Comparison of ENCODE assay signal across 9 mouse cellular contexts in genomic region chr2:173335859-173336258, GRCm38 (mm10). TPM values are rescaled to one million over a fixed set of nuclear protein-coding genes. Genes with fewer than 3 reads are reported as not detected.
DNase-seq lines count a peak whose midpoint lies in the region; ATAC-seq lines count a peak whose summit lies in the region.
"Had no signal": no experiment of that assay in that cellular context is flagged by ENCODE, and none has a peak within 500 bp of the region (broad histone marks: within the 10 kb centered on the region; RNA-seq: fewer than 3 reads in every experiment).

No protein-coding gene starts in this region.

- intact Hi-C loops in left cerebral cortex, postnatal 25 days (cut with DNase I): loop anchor here (5.0 kb wide), 1 partner anchor 109 kb away; no protein-coding TSS in a partner anchor

- H3K4me1 ChIP-seq in intestine, embryonic 14.5 days (replicated peaks; ENCODE audit: control insufficient read depth, insufficient read depth, low read length): peaks cover 48% of the 10 kb centered on the region
- H3K4me1 ChIP-seq in midbrain, embryonic 10.5 days: peaks cover 53% of the 10 kb centered on the region
- peaks cover 45% of the 10 kb centered on the region for H3K4me1 ChIP-seq in stomach, embryonic 16.5 days (ENCODE audit: control insufficient read depth, insufficient read depth, low read length)

- H3K36me3 ChIP-seq in intestine, embryonic 14.5 days (ENCODE audit: control insufficient read depth, insufficient read depth, low read length): no peaks in the 10 kb centered on the region
- H3K36me3 ChIP-seq in midbrain, embryonic 10.5 days: no peaks in the 10 kb centered on the region
- no peaks in the 10 kb centered on the region for H3K36me3 ChIP-seq in stomach, embryonic 16.5 days (ENCODE audit: control insufficient read depth, insufficient read depth, low read length)

- 12% methylated on average over 10 of the region's 10 CpGs for WGBS in intestine, embryonic 14.5 days
- 35% methylated on average over 10 of the region's 10 CpGs for WGBS in midbrain, embryonic 10.5 days
- WGBS in stomach, embryonic 16.5 days: 13% methylated on average over 10 of the region's 10 CpGs

- no peak overlapping the region for H3K9ac ChIP-seq in intestine, embryonic 14.5 days (ENCODE audit: low read length)
- H3K9ac ChIP-seq in stomach, embryonic 16.5 days (ENCODE audit: low read length): peak overlapping the region; percentile 37

- H3K9me3 ChIP-seq in intestine, embryonic 14.5 days (ENCODE audit: control insufficient read depth, low read length): no peaks in the 10 kb centered on the region
- no peaks in the 10 kb centered on the region for H3K9me3 ChIP-seq in midbrain, embryonic 10.5 days (replicated peaks)
- H3K9me3 ChIP-seq in stomach, embryonic 16.5 days (replicated peaks; ENCODE audit: control insufficient read depth, low read length): 0 out of 2 replicates have a peak, but pooled peaks cover 4% of the 10 kb centered on the region

- H3K4me2 ChIP-seq in intestine, embryonic 14.5 days (ENCODE audit: low read length): peak overlapping the region; percentile 15; the same call in 1 of the 2 replicates
- no peak overlapping the region; the same call in 1 of the 2 replicates for H3K4me2 ChIP-seq in stomach, embryonic 16.5 days (ENCODE audit: low read depth, low read length)

- ATAC-seq in intestine, embryonic 14.5 days (replicated peaks; ENCODE audit: low FRiP score, low TSS enrichment, low read depth): peak; percentile 42
- ATAC-seq in stomach, embryonic 16.5 days (ENCODE audit: insufficient read depth, low FRiP score): peak; percentile 76
- ATAC-seq: Patski had no signal

- DNase-seq in NIH3T3 (ENCODE audit: low read depth): peak; percentile 63
- peak; percentile 75 to 76 for DNase-seq in cerebellum, postnatal 14 days
- peak; percentile 99 for DNase-seq in heart, adult 11 months
- no peak for DNase-seq in intestine, embryonic 14.5 days (ENCODE audit: low spot score)
- peak; percentile 32 to 68 for DNase-seq in left cerebral cortex, postnatal 25 days (ENCODE audit: low spot score in 2 of 2)
- DNase-seq in midbrain, embryonic 10.5 days (ENCODE audit: low spot score): no peak
- no peak for DNase-seq in spleen, postnatal 14 days (ENCODE audit: low spot score in 2 of 2)

- H3K4me3 ChIP-seq in intestine, embryonic 14.5 days (ENCODE audit: low read depth, low read length): no peak overlapping the region
- no peak overlapping the region for H3K4me3 ChIP-seq in midbrain, embryonic 10.5 days
- no peak overlapping the region for H3K4me3 ChIP-seq in stomach, embryonic 16.5 days (replicated peaks; ENCODE audit: low read length)

- no peaks in the 10 kb centered on the region for H3K27me3 ChIP-seq in intestine, embryonic 14.5 days (replicated peaks; ENCODE audit: control insufficient read depth, insufficient read depth, low read length)
- peaks cover 86% of the 10 kb centered on the region for H3K27me3 ChIP-seq in midbrain, embryonic 10.5 days (ENCODE audit: low read depth, poor library complexity, severe bottlenecking)
- H3K27me3 ChIP-seq in stomach, embryonic 16.5 days (ENCODE audit: control insufficient read depth, insufficient read depth, low read length): no peaks in the 10 kb centered on the region; the same call in 1 of the 2 replicates
- H3K27me3 ChIP-seq: Patski had no signal

- H3K27ac ChIP-seq in intestine, embryonic 14.5 days (ENCODE audit: low read depth): peak overlapping the region; percentile 71
- peak overlapping the region; percentile 39; the same call in 1 of the 2 replicates for H3K27ac ChIP-seq in midbrain, embryonic 10.5 days (replicated peaks)
- H3K27ac ChIP-seq in stomach, embryonic 16.5 days (ENCODE audit: low read length): peak overlapping the region; percentile 75

RNA-seq across cellular contexts. Expression of gene Pmepa1, which starts 59.5 kb away (rescaled TPM):
- 10.4 and 12.0 TPM in 2 replicates for polyA plus RNA-seq in intestine, embryonic 14.5 days (2014; fragmentation: Nextera tagmentation; extraction: Ambion mirVana)
- 10 to 100 TPM; 44.9 to 53.8 TPM for total RNA-seq in left cerebral cortex, postnatal 25 days (2021)
- polyA plus RNA-seq in midbrain, embryonic 10.5 days (2016; fragmentation: Nextera tagmentation; extraction: Ambion mirVana): 1.2 and 2.0 TPM in 2 replicates
- 7.2 and 7.4 TPM in 2 replicates for polyA plus RNA-seq in stomach, embryonic 16.5 days (2015; fragmentation: Nextera tagmentation; extraction: Ambion mirVana)

Comparison
In these comparisons a context has a peak if more than half of its experiments do, and no peak if none do; other contexts are left out.
1. DNase-seq: peak in NIH3T3 (single experiment), cerebellum, postnatal 14 days (2 of 2), heart, adult 11 months (single experiment) and left cerebral cortex, postnatal 25 days (2 of 2); none in intestine, embryonic 14.5 days (single experiment), midbrain, embryonic 10.5 days (single experiment) and spleen, postnatal 14 days (0 of 2).
2. Peak in every context shown above with its lines, with median percentiles within 50 percentile points of each other: H3K27ac ChIP-seq.